Mouse (Mus musculus) ZHBTc4 (cell line): ENCODE results near the gene Traf3.

Source experiments
- DNase-seq: peaks from one replicate; pipeline ENCODE4 v3.0.0-alpha.2; 2011; ENCODE audit warnings: low read depth, low spot score

The Traf3 gene

DNA sequence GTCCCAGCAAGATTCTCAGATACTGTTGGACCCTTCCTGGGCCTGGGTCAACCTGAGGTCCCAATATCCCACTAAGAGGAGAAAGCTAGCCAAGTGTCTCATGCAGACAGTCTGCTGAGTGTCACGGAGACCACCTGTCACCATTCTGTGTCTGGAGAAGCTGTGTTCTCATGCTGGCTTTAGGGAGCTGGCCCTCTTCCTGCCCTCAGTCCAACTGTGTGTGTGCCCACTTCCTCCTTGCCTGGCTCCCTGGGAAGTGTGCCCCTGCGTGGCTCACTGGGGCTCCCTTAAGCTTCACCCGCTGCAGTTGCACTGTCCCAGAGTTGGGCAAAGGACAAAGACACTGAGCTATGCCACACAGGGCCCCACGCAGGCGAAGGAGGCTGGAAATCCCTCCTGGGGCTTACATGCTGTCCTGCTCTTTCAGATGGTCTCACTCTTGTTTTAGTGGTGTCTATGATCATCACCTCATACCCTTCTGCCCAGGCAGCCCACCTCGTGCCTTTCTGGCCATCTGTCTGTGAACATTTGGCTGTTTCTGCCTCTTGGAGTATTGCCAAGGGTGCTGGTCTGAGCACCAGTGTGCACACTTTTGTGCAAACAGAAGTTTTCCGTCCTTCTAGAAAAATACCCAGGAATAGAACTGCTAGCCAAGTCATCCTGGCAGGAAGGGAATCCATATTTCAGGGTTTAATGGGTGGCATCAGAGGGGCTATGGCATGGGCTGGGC lies 13.0 kb upstream of the Traf3 start:
- DNase-seq, result no peak

DNA sequence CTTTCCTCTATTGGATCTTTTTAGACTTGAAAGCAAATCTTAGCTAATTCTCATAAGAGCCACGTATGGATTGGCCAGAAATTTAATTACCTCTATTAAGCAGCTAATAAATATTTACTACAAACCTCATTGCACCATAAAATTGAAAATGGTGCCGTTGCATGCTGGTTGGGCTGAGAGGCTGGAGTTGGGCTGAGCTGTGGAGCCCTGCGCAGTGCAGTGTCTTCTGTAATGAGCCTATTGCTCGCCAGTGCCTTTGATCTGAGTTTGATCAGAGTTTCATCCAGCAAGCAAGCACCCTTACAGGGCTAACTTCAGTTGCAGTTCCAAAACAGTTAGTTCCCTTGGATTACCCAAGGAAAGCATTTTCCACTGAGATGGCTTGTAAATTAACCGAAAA lies 12.2 kb upstream of the Traf3 start:
- no peak for DNase-seq

GRCm38 (mm10) chr12:111154641-111155040 lies 11.5 kb upstream of the Traf3 start:
- DNase-seq, result no peak

DNA sequence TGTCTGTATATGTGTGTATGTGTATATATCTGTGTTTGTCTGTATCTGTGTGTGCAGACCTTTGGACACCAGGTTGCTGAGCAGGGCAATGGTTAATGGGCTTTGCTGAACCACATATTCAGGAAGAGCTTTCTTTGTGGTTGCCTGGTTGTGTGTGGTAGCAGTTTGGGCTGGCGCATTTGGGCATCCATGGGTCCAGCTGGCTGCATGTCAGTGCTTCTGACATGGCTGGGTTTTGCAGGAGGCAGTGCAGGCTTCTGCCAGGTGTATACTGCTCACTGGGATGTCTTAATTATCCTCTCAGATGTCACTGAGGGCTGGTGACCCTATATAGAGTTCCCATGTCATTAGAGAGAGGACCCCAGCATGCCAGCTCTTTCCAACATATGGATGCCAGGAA lies 10.4 kb upstream of the Traf3 start:
- DNase-seq, result no peak

DNA sequence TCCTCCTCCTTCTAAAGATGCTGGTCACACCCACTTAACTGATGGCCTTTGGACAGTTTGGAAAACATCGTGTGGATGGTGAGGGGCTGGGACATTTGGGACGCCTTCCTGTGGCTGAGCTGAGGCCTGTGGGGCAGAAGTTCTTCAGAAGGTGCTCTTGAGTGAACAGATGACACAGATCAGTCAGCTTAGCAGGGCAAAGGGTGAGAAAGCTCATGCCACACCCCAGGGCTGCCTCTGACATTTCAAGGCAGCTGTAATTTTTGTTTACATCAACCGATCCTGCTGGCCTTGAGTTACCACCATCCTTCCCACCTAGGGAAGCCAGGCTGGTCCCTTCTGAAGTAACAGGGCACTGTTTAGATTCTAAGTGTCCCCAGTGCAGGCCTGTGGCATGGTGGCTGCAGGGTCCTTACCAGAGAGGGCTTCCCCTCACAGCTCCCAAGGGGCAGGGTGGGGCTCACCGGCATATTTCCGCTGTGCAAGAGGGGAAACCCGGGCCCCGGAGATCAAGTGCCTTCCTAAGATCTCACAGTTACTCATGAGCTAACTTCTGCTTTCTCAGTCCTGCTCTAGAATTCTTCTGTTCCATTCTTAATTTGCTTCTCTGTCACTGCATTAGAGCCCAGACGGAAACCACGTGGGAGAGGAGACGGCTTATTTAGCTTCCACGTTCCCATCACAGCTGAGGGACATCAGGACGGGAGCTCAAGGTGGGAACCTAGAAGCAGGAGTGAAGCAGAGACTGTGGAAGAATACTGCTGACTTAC lies 6.3 kb upstream of the Traf3 start:
- no peak for DNase-seq

GRCm38 (mm10) chr12:111160871-111161270 lies 5.3 kb upstream of the Traf3 start:
- DNase-seq, result no peak

DNA sequence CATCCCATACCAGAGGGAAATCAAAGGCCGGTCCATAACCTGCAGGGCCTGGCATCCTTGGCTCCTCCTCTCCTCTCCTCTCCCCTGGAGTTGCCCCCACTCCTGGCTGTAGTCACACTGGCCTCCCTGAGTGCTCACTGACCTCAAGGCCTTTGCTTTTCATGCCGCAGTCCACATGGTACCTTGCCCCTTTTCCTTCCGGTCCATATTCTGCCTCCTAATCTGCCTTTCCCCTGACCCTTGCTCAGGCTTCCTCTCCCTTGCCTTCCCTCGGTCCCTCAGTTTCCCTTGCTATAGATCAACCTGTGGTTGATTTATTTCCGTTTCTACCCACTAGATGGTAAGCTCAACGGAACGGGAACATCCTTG lies 4.2 kb upstream of the Traf3 start:
- DNase-seq, result no peak

DNA sequence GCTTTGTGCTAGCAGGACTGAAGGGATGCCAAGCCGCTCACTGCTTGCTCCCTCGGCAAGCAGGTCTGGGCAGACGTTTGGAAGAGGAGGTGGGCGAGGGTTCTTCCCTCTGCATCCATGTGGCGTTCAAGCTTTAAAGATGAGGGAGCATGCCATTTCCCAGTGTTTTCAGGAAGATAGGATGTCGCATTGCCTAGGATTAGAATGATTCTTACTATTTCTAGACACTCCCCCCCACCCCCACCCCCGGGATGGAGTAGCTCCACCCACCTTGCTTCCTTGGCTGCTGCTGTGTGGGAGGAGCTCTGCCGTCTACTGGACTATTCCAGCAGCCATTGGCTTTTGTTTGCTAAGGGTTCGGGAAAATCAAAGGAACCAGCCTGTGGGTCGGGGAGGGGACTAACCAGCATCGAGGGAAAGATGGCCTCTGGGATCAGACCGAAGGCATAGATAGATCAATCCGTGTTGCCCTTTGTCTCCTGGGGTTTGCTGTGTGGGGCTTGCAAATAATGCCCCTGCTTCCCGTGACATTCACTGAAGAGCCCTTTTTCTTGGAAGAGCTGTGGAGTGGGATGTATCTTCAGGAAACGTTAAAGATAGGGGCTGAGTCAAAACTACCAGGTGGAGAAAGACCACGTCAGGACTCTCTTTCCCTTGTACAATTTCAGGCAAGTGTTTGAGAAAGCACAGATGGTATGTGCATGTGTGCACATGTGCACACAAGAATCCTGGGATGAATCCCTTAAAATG lies 3.7 kb upstream of the Traf3 start:
- peak; percentile 94 for DNase-seq

GRCm38 (mm10) chr12:111164310-111164751 lies 1.8 kb upstream of the Traf3 start:
- peak; percentile 92 for DNase-seq

DNA sequence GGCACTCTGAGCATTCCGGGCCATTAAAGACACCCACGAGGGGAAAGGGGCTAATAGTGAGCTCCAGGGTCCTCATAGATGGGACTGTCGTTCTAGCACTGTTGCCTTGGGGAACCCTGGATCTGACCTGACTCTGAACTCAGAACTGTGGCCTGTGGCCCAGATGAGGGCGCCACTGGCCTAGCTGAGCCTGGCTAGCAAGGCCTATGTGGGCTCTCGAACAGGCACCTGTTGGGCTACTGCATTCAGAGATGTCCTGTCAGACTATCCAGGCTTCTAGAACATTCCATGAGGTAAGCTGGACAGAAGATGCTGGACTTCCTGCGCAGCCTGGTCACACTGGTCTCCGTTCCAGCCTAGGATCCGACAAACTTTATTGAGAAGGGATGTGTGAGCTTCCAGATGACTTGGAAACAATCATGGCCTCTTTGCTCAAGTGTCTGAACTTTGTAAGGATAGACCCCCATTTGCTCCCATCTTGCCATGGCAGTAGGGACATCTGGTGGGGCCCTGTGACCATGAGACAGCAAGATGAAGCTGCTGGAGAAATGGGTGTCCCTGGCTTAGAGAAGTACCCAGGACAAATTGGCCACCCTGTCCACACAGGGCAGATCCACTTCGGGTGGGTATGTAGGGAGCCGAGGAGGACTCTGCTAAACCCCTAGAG lies 891 bp upstream of the Traf3 start:
- DNase-seq, result peak; percentile 70

DNA sequence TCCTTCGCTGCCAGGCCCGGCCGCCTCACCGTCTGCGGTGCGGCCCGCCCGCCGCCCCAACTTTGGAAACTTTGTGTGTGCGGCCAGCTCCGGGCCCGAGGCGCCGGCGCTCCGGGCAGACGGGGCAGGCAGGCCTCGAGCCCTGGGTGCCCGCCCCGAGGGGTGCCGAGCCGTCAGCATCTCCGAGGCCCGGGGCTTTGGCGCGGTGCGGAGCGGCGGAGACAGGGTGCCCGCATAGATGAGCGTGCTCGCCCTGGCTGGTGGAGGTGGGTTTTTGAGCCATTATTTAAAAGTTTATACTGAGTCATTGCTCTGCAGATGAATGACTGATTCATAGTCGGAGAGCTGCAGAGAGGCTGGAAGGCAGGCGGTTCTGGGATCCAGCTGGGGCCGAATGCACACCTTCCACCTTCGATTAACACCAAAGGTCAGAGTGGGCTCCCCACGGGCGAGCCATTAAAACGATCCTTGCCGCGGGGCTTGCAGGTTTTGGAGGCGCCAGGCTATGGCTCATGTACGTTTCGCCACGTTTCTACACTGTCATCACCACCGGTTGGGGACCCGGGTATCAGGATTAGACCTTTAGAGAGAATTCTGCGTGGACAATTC lies 615 bp downstream of the Traf3 start:
- DNase-seq, result peak; percentile 51

DNA sequence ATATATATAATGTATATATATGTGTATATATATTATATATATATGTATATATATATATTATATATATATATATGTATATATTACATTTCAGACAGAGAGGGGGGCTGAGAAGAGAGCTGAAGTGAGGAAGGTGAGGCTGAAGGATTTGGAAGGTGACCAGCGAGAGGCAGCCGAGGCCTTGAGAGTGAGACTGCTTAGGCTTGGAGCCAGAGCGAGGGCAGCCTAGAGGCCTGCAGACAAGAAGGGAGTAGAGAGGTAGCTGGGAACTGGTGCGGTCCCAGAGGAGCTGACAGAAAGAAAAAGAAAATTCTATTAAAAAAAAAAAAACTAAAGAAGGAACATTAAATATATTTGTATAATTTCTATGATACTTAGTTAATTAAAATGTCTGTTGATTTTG lies 2.7 kb downstream of the Traf3 start:
- DNase-seq, result no peak

DNA sequence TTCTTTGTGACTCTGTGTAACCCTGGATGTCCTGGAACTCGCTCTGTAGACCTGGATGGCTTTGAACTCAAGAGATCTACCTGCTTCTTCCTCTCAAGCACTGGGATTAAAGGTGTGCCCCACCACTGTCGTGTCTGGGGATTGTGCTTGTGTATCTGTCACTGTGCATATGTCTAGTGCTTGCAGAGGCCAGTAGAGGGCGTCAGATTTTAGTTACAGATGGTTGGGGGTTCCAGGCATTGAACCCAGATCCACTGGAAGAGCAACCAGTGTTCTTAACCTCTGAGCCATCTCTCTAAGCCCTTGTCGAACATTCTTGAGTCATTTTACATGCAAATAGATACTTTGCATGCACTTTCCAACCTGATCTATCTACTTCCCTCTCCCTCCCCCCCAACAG lies 12.6 kb downstream of the Traf3 start:
- DNase-seq, result peak; percentile 43

DNA sequence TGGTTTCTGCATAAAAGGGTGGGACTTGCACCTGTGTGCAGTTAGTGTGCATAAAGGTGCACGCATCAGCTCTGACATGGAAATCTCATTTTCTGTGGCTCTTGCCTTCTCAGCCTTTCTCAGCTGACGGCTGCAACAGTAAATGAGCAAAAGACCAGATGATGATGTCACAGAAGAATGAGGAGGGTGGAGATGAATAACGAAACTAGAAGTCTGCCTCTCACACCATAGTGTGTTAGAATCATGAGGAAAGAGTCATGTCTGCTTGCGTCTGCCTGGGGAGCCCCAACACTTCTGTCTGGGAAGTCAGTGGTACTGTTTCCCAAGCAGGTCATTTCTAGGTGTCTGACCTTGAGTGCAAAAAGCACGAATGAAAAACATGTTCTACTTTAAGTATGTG lies 15.7 kb downstream of the Traf3 start:
- DNase-seq, result no peak

DNA sequence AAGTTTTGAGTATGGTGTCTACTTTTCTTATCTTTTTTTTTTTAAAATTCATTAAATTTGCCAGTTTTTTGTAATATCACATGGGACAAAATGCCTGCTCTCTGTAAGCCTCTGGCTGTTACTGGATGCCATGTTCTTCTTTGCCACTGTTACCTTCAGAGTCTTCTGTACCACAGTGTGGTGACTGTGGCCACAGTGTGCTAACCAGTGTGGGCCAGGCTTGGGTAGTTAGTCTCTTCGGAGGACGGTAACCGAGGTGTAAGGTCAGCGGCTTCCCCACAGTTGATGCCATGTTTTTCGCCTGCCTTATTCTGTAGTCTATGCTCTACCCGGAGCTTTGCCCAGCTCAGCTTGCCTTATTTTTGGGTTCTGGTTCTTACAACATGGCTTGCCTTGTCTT lies 16.2 kb downstream of the Traf3 start:
- no peak for DNase-seq

DNA sequence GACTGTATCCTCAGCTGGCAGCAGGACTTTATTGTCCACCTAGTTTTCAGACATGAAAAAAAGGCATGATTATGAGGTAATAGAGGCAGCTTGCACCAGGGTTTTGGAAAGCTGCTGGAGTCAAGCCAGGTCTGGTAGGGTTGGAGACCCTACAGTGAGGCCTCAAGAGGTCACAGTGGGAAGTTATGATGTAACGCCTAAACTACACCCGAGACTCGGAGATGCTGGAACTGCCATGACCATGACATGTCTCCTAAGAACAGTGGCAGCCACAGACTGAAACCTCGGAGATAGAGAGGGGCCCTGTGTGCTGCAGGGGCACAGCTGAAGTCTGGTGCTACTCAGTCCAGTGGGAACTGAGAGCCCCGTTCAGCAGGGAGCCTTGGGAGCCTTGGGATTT lies 18.3 kb downstream of the Traf3 start, which contains the start of gene 4930595D18Rik:
4930595D18Rik (minus strand) TSS at position 16 of the 400 bp plus-strand sequence.
- DNase-seq, result no peak

- no peak for DNase-seq
Observed at GRCm38 (mm10) chr12:111186986-111187385, 20.8 kb downstream of the Traf3 start.

GRCm38 (mm10) chr12:111188295-111188694 lies 22.1 kb downstream of the Traf3 start:
- DNase-seq, result no peak

GRCm38 (mm10) chr12:111190355-111190754 lies 24.2 kb downstream of the Traf3 start:
- DNase-seq, result no peak

GRCm38 (mm10) chr12:111190891-111191290 lies 24.7 kb downstream of the Traf3 start:
- no peak for DNase-seq

DNA sequence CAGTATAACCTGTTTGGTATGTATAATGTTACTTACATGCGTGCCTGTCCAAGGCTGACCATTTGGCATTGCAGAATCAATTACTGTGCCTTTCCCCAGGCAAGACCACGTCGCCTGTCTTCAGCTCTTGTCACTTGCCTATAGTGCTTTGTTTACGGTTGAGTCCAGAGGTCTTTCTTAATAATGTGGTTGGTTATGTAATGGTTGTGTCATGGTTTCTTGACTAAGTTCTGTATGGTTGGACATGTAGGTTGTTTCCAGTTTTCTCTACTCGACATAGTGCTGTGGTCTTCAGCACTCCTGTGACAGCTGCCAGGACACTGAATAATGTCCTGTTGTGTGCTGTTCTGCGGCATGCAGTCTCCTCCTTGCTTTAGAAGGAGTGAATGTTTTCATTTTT lies 26.6 kb downstream of the Traf3 start:
- DNase-seq, result no peak
